Mouse (Mus musculus) MEL (cell line): Measurements from ENCODE around the gene Cotl1. TPM values are rescaled to one million over a fixed set of nuclear protein-coding genes. Genes with fewer than 3 reads are reported as not detected.

ENCODE experiments used
- DNase-seq: peaks from one replicate; pipeline ENCODE4 v3.0.0; 2011; ENCODE audit warnings: low read depth, low spot score
- H3K27ac ChIP-seq: 2 replicates; pipeline ENCODE4 v1.5.1; 2012; ENCODE audit warnings: low read depth, mild to moderate bottlenecking, control low read depth, low read length, moderate library complexity; ENCODE audit not compliant: control insufficient read depth
- H3K27me3 ChIP-seq, 2 experiments: fragments of 150-350 bp in 1 of 2; sonication (generic) in 1 of 2; 2 replicates each; pipeline ENCODE4 v1.6.1; 2012; ENCODE audit warnings: low read length in 2 of 2, mild to moderate bottlenecking in 2 of 2, improper control_type of control experiment in 1 of 2, moderate library complexity in 1 of 2; ENCODE audit not compliant: insufficient read depth in 2 of 2, control insufficient read depth in 1 of 2
- H3K36me3 ChIP-seq, 2 experiments: 2 replicates each; pipeline ENCODE4 v1.6.1; 2012 to 2014; ENCODE audit warnings: low read length in 2 of 2, improper control_type of control experiment in 1 of 2, inconsistent platforms in 1 of 2, mild to moderate bottlenecking in 1 of 2; ENCODE audit not compliant: insufficient read depth in 2 of 2, control insufficient read depth in 1 of 2
- H3K4me1 ChIP-seq, 2 experiments: fragments of 150-350 bp in 1 of 2; sonication (generic) in 1 of 2; 2 replicates each; pipeline ENCODE4 v1.6.1; 2012; ENCODE audit warnings: low read length in 2 of 2, improper control_type of control experiment in 1 of 2, mild to moderate bottlenecking in 1 of 2; ENCODE audit not compliant: insufficient read depth in 2 of 2, control insufficient read depth in 1 of 2
- H3K4me3 ChIP-seq, 2 experiments: fragments of 150-350 bp in 1 of 2; sonication (generic) in 1 of 2; 2 replicates each; pipeline ENCODE4 v1.5.1; 2012; ENCODE audit warnings: low read depth in 2 of 2, low read length in 2 of 2, mild to moderate bottlenecking in 2 of 2, moderate library complexity in 2 of 2, control low read depth in 1 of 2, improper control_type of control experiment in 1 of 2; ENCODE audit not compliant: control insufficient read depth in 1 of 2, insufficient read depth in 1 of 2
- H3K79me2 ChIP-seq: 2 replicates; pipeline ENCODE4 v1.6.1; 2012; ENCODE audit warnings: mild to moderate bottlenecking, low read length, moderate library complexity; ENCODE audit not compliant: control insufficient read depth, poor library complexity, insufficient read depth
- H3K9ac ChIP-seq: 2 replicates; pipeline ENCODE4 v1.6.1; 2012; ENCODE audit warnings: low read depth, mild to moderate bottlenecking, control low read depth, low read length, moderate library complexity; ENCODE audit not compliant: control insufficient read depth, poor library complexity, severe bottlenecking
- H3K9me3 ChIP-seq: fragments of 150-350 bp; sonication (generic); replicated peaks from 2 replicates; pipeline ENCODE4 v1.6.1; 2012; ENCODE audit warnings: mild to moderate bottlenecking, low read length, improper control_type of control experiment, moderate library complexity; ENCODE audit not compliant: insufficient read depth
- BHLHE40 ChIP-seq: IDR thresholded peaks from 2 replicates; pipeline ENCODE4 v1.6.1; 2012; ENCODE audit warnings: low read depth, mild to moderate bottlenecking, inconsistent platforms, low read length, improper control_type of control experiment, borderline replicate concordance
- CHD2 ChIP-seq: IDR thresholded peaks from 2 replicates; pipeline ENCODE4 v1.6.1; 2011; ENCODE audit warnings: low read length, improper control_type of control experiment
- CTCF ChIP-seq, 3 experiments: IDR thresholded peaks in 2 of 3; conservative IDR thresholded peaks in 1 of 3; 2 replicates each; pipeline ENCODE4 v1.5.1; 2011 to 2012; ENCODE audit warnings: low read length in 3 of 3, low read depth in 2 of 3, mild to moderate bottlenecking in 2 of 3, improper control_type of control experiment in 1 of 3, inconsistent platforms in 1 of 3, mixed read lengths in 1 of 3, moderate library complexity in 1 of 3; ENCODE audit not compliant: control insufficient read depth in 1 of 3, insufficient read depth in 1 of 3, poor library complexity in 1 of 3, severe bottlenecking in 1 of 3
- E2F4 ChIP-seq: IDR thresholded peaks from 2 replicates; pipeline ENCODE4 v1.6.1; 2011; ENCODE audit warnings: low read depth, low read length, improper control_type of control experiment, borderline replicate concordance
- ELF1 ChIP-seq: IDR thresholded peaks from 2 replicates; pipeline ENCODE4 v1.6.1; 2014; ENCODE audit warnings: low read depth, mild to moderate bottlenecking, inconsistent platforms, low read length, improper control_type of control experiment, moderate library complexity
- ETS1 ChIP-seq: IDR thresholded peaks from 2 replicates; pipeline ENCODE4 v1.6.1; 2012; ENCODE audit warnings: low read depth, mild to moderate bottlenecking, inconsistent platforms, low read length, improper control_type of control experiment, moderate library complexity
- GATA1 ChIP-seq: IDR thresholded peaks from 2 replicates; pipeline ENCODE4 v1.6.1; 2011; ENCODE audit warnings: low read depth, low read length, improper control_type of control experiment
- HCFC1 ChIP-seq: IDR thresholded peaks from 2 replicates; pipeline ENCODE4 v1.6.1; 2012; ENCODE audit warnings: low read depth, mild to moderate bottlenecking, inconsistent platforms, low read length, improper control_type of control experiment, moderate library complexity
- JUND ChIP-seq: IDR thresholded peaks from 2 replicates; pipeline ENCODE4 v1.6.1; 2011; ENCODE audit warnings: low read depth, mild to moderate bottlenecking, improper control_type of control experiment, low read length
- KAT2A ChIP-seq: conservative IDR thresholded peaks from 2 replicates; pipeline ENCODE4 v1.6.1; 2012; ENCODE audit warnings: low read depth, low read length, improper control_type of control experiment, inconsistent platforms
- MAX ChIP-seq: IDR thresholded peaks from 2 replicates; pipeline ENCODE4 v1.6.1; 2011; ENCODE audit warnings: low read length, improper control_type of control experiment
- MEF2A ChIP-seq: IDR thresholded peaks from 2 replicates; pipeline ENCODE4 v1.6.1; 2014; ENCODE audit warnings: low read depth, mild to moderate bottlenecking, inconsistent platforms, low read length, improper control_type of control experiment; ENCODE audit not compliant: poor library complexity, insufficient replicate concordance, severe bottlenecking; ENCODE audit errors: extremely low read depth
- MYB ChIP-seq: IDR thresholded peaks from 2 replicates; pipeline ENCODE4 v1.6.1; 2011; ENCODE audit warnings: mild to moderate bottlenecking, low read depth, low read length, improper control_type of control experiment
- MYC ChIP-seq: IDR thresholded peaks from 2 replicates; pipeline ENCODE4 v1.6.1; 2011; ENCODE audit warnings: low read depth, mild to moderate bottlenecking, low read length, improper control_type of control experiment, moderate library complexity
- POLR2AphosphoS5 ChIP-seq: IDR thresholded peaks from 2 replicates; pipeline ENCODE4 v1.6.1; 2012; ENCODE audit warnings: low read depth, borderline replicate concordance, mild to moderate bottlenecking, inconsistent platforms, low read length, moderate library complexity, mixed read lengths
- RCOR1 ChIP-seq: IDR thresholded peaks from 2 replicates; pipeline ENCODE4 v1.6.1; 2012; ENCODE audit warnings: low read depth, mild to moderate bottlenecking, inconsistent platforms, low read length, improper control_type of control experiment
- SMC3 ChIP-seq: IDR thresholded peaks from 2 replicates; pipeline ENCODE4 v1.6.1; 2011; ENCODE audit warnings: low read depth, low read length, improper control_type of control experiment
- TAL1 ChIP-seq: IDR thresholded peaks from 2 replicates; pipeline ENCODE4 v1.6.1; 2012; ENCODE audit warnings: mild to moderate bottlenecking, inconsistent platforms, low read length, moderate library complexity, mixed read lengths
- TBP ChIP-seq: IDR thresholded peaks from 2 replicates; pipeline ENCODE4 v1.8.0; 2011; ENCODE audit warnings: low read depth, low read length, improper control_type of control experiment
- TCF12 ChIP-seq: IDR thresholded peaks from 2 replicates; pipeline ENCODE4 v1.6.1; 2014; ENCODE audit warnings: low read depth, mild to moderate bottlenecking, inconsistent platforms, low read length, improper control_type of control experiment, moderate library complexity
- USF1 ChIP-seq: IDR thresholded peaks from 2 replicates; pipeline ENCODE4 v1.6.1; 2014; ENCODE audit warnings: low read depth, mild to moderate bottlenecking, inconsistent platforms, low read length, improper control_type of control experiment, moderate library complexity
- USF2 ChIP-seq, 2 experiments: IDR thresholded peaks; 2 replicates each; pipeline ENCODE4 v1.6.1; 2011 to 2012; ENCODE audit warnings: improper control_type of control experiment in 2 of 2, low read length in 2 of 2, borderline replicate concordance in 1 of 2, inconsistent platforms in 1 of 2, low read depth in 1 of 2, mild to moderate bottlenecking in 1 of 2; ENCODE audit not compliant: insufficient read depth in 1 of 2
- ZMIZ1 ChIP-seq: IDR thresholded peaks from 2 replicates; pipeline ENCODE4 v1.6.1; 2012; ENCODE audit warnings: low read depth, mild to moderate bottlenecking, inconsistent platforms, low read length, improper control_type of control experiment, moderate library complexity
- polyA plus RNA-seq, 2 experiments: library from polyadenylated mRNA; stranded (reverse) in 1 of 2; unstranded in 1 of 2; fragments of >175 nt in 1 of 2; fragments of >200 nt in 1 of 2; gene quantifications; 2 replicates each; pipeline versions ENCODE4 v1.2.1 to v1.2.4; 2012; ENCODE audit warnings: low replicate concordance in 2 of 2, low read depth in 1 of 2; ENCODE audit not compliant: insufficient read length in 2 of 2, insufficient read depth in 1 of 2, missing spikeins in 1 of 2
- total RNA-seq: library from RNA; depleted of rRNA; stranded (reverse); fragments of 300-350 nt; gene quantifications from 2 replicates; pipeline ENCODE4 v1.2.3, GENCODE M21; 2012

The Cotl1 gene
- total and polyA plus RNA-seq, 3 experiments: 70.3 to 114 TPM; not detected in 1

- TF ChIP-seq RCOR1: no peak
- TF ChIP-seq GATA1: no peak
- TF ChIP-seq USF1: no peak
- TF ChIP-seq MEF2A: no peak
- no peak for TF ChIP-seq BHLHE40
- no peak for TF ChIP-seq TBP
- no peak for TF ChIP-seq MYC
- TF ChIP-seq ELF1: peak; percentile 60
- TF ChIP-seq MAX: no peak
- TF ChIP-seq JUND: no peak
- peak; percentile 27 for TF ChIP-seq TCF12
- no peak for TF ChIP-seq TAL1
- TF ChIP-seq SMC3: no peak
- no peak for TF ChIP-seq MYB
- TF ChIP-seq POLR2AphosphoS5: no peak
- no peak for TF ChIP-seq ZMIZ1
- no peak for TF ChIP-seq ETS1
- TF ChIP-seq CTCF (IDR thresholded peaks at IDR 0.05 in 2 of 3, conservative IDR thresholded peaks at IDR 0.05 in 1 of 3; ENCODE audit: control insufficient read depth in 1 of 3, insufficient read depth in 1 of 3, low read depth in 2 of 3, low read length in 3 of 3, poor library complexity in 1 of 3, severe bottlenecking in 1 of 3): no peak
Measured at GRCm38 (mm10) chr8:119861706-119862389, 21.5 kb upstream of the Cotl1 start, which contains the start of gene Klhl36 (continued).

GRCm38 (mm10) chr8:119857767-119858166 lies 17.4 kb upstream of the Cotl1 start:
- no peaks in the 10 kb centered on the region for H3K27me3 ChIP-seq
- H3K36me3 ChIP-seq: peaks cover 0 to 4% of the 10 kb centered on the region in 2 experiments; a peak in 2 of 4 replicates
- H3K79me2 ChIP-seq: no peaks in the 10 kb centered on the region; the same call in 1 of the 2 replicates
- peaks cover 2 to 19% of the 10 kb centered on the region in 2 experiments for H3K4me1 ChIP-seq
- DNase-seq: no peak
- no peak overlapping the region for H3K9ac ChIP-seq
- TF ChIP-seq E2F4 (no peak), TAL1 (no peak), CTCF (IDR thresholded peaks at IDR 0.05 in 2 of 3, conservative IDR thresholded peaks at IDR 0.05 in 1 of 3; ENCODE audit: control insufficient read depth in 1 of 3, insufficient read depth in 1 of 3, low read depth in 2 of 3, low read length in 3 of 3, poor library complexity in 1 of 3, severe bottlenecking in 1 of 3) (no peak), HCFC1 (no peak), POLR2AphosphoS5 (no peak), KAT2A (no peak), SMC3 (no peak), GATA1 (no peak), CHD2 (no peak), USF2 (IDR thresholded peaks at IDR 0.05; ENCODE audit: borderline replicate concordance in 1 of 2, insufficient read depth in 1 of 2, low read depth in 1 of 2, low read length in 2 of 2) (no peak)
- H3K27ac ChIP-seq: no peak overlapping the region
- no peak overlapping the region for H3K4me3 ChIP-seq
- H3K9me3 ChIP-seq: no peaks in the 10 kb centered on the region
